Mouse (Mus musculus): ENCODE data around the gene Myog. TPM values are rescaled to one million over a fixed set of nuclear protein-coding genes. Genes with fewer than 3 reads are reported as not detected.
A peak's percentile ranks its signal among the peaks of the same experiment; 100 is the strongest.

Gene Myog
- polyA plus RNA-seq, 1 experiment from 2014 or later, result 3.7 TPM

GRCm38 (mm10) chr1:134322591-134322990, 32.8 kb downstream of the Myog start:
- Histone ChIP-seq H3K4me1 (ENCODE audit: control insufficient read depth, insufficient read depth, low read length) (no peaks in the 10 kb centered on the region), H3K9ac (ENCODE audit: low read depth, low read length) (no peak overlapping the region), H3K4me2 (no peak overlapping the region), H3K4me3 (ENCODE audit: low read depth, low read length) (no peak overlapping the region), H3K36me3 (ENCODE audit: control insufficient read depth, insufficient read depth, low read length) (peaks cover 8% of the 10 kb centered on the region; the same call in 1 of the 2 replicates), H3K27ac (ENCODE audit: low read depth, low read length) (no peak overlapping the region), H3K9me3 (replicated peaks; ENCODE audit: control insufficient read depth, low read length) (no peaks in the 10 kb centered on the region), H3K27me3 (ENCODE audit: control insufficient read depth, insufficient read depth, low read length) (no peaks in the 10 kb centered on the region)
- no peak for ATAC-seq (replicated peaks; ENCODE audit: insufficient number of reproducible peaks, low FRiP score, low TSS enrichment)
- WGBS (ENCODE audit: insufficient replicate concordance), result 80% methylated on average over 6 of the region's 6 CpGs

GRCm38 (mm10) chr1:134326841-134327346, 37.1 kb downstream of the Myog start:
- no peak overlapping the region for H3K4me3 ChIP-seq (ENCODE audit: low read depth, low read length)
- ATAC-seq (replicated peaks; ENCODE audit: insufficient number of reproducible peaks, low FRiP score, low TSS enrichment), result no peak
- no peak overlapping the region for H3K4me2 ChIP-seq
- no peaks in the 10 kb centered on the region for H3K9me3 ChIP-seq (replicated peaks; ENCODE audit: control insufficient read depth, low read length)
- H3K9ac ChIP-seq (ENCODE audit: low read depth, low read length), result no peak overlapping the region
- peaks cover 11% of the 10 kb centered on the region; the same call in 1 of the 2 replicates for H3K36me3 ChIP-seq (ENCODE audit: control insufficient read depth, insufficient read depth, low read length)
- no peaks in the 10 kb centered on the region for H3K4me1 ChIP-seq (ENCODE audit: control insufficient read depth, insufficient read depth, low read length)
- H3K27ac ChIP-seq (ENCODE audit: low read depth, low read length), result no peak overlapping the region
- 91% methylated on average over 12 of the region's 12 CpGs for WGBS (ENCODE audit: insufficient replicate concordance)
- H3K27me3 ChIP-seq (ENCODE audit: control insufficient read depth, insufficient read depth, low read length), result no peaks in the 10 kb centered on the region

- Histone ChIP-seq H3K4me2 (peak overlapping the region; percentile 52; the same call in 1 of the 2 replicates), H3K9ac (ENCODE audit: low read depth, low read length) (no peak overlapping the region), H3K4me1 (ENCODE audit: control insufficient read depth, insufficient read depth, low read length) (peaks cover 48% of the 10 kb centered on the region), H3K9me3 (replicated peaks; ENCODE audit: control insufficient read depth, low read length) (no peaks in the 10 kb centered on the region), H3K27ac (ENCODE audit: low read depth, low read length) (peak overlapping the region; percentile 79), H3K36me3 (ENCODE audit: control insufficient read depth, insufficient read depth, low read length) (0 out of 2 replicates have a peak, but pooled peaks cover 3% of the 10 kb centered on the region), H3K27me3 (ENCODE audit: control insufficient read depth, insufficient read depth, low read length) (no peaks in the 10 kb centered on the region), H3K4me3 (ENCODE audit: low read depth, low read length) (no peak overlapping the region)
- no peak for ATAC-seq (replicated peaks; ENCODE audit: insufficient number of reproducible peaks, low FRiP score, low TSS enrichment)
- WGBS (ENCODE audit: insufficient replicate concordance), result 54% methylated on average over 20 of the region's 20 CpGs
Observed at GRCm38 (mm10) chr1:134331879-134332635, 42.3 kb downstream of the Myog start.

GRCm38 (mm10) chr1:134332770-134333271, 43.0 kb downstream of the Myog start, which contains the start of gene Ppfia4:
TSS of gene Ppfia4 (minus strand) at chr1:134332928.
- WGBS (ENCODE audit: insufficient replicate concordance), result 43% methylated on average over 13 of the region's 13 CpGs
- Histone ChIP-seq H3K36me3 (ENCODE audit: control insufficient read depth, insufficient read depth, low read length) (0 out of 2 replicates have a peak, but pooled peaks cover 3% of the 10 kb centered on the region), H3K4me1 (ENCODE audit: control insufficient read depth, insufficient read depth, low read length) (peaks cover 56% of the 10 kb centered on the region)

GRCm38 (mm10) chr1:134333371-134334110, 43.8 kb downstream of the Myog start:
- no peak overlapping the region for H3K4me3 ChIP-seq (ENCODE audit: low read depth, low read length)
- H3K27me3 ChIP-seq (ENCODE audit: control insufficient read depth, insufficient read depth, low read length), result no peaks in the 10 kb centered on the region
- no peak overlapping the region; the same call in 1 of the 2 replicates for H3K27ac ChIP-seq (ENCODE audit: low read depth, low read length)
- no peak for ATAC-seq (replicated peaks; ENCODE audit: insufficient number of reproducible peaks, low FRiP score, low TSS enrichment)
- H3K36me3 ChIP-seq (ENCODE audit: control insufficient read depth, insufficient read depth, low read length), result no peaks in the 10 kb centered on the region
- 83% methylated on average over 10 of the region's 10 CpGs for WGBS (ENCODE audit: insufficient replicate concordance)
- H3K4me1 ChIP-seq (ENCODE audit: control insufficient read depth, insufficient read depth, low read length), result peaks cover 56% of the 10 kb centered on the region
- H3K9me3 ChIP-seq (replicated peaks; ENCODE audit: control insufficient read depth, low read length), result no peaks in the 10 kb centered on the region
- H3K4me2 ChIP-seq, result no peak overlapping the region
- no peak overlapping the region for H3K9ac ChIP-seq (ENCODE audit: low read depth, low read length)

More at GRCm38 (mm10) chr1:134332770-134333271, 43.0 kb downstream of the Myog start, which contains the start of gene Ppfia4:
- 0 out of 2 replicates have a peak within 1 kb of the TSS, but pooled peaks have one; percentile 28 for H3K9ac ChIP-seq (ENCODE audit: low read depth, low read length)
- no peak within 1 kb of the TSS for H3K4me3 ChIP-seq (ENCODE audit: low read depth, low read length)
- peak within 1 kb of the TSS; percentile 52 for H3K4me2 ChIP-seq
- H3K9me3 ChIP-seq (replicated peaks; ENCODE audit: control insufficient read depth, low read length), result no peaks in the 10 kb centered on the region
- H3K27ac ChIP-seq (ENCODE audit: low read depth, low read length), result peak within 1 kb of the TSS; percentile 79
- H3K27me3 ChIP-seq (ENCODE audit: control insufficient read depth, insufficient read depth, low read length), result no peaks in the 10 kb centered on the region
- ATAC-seq (replicated peaks; ENCODE audit: insufficient number of reproducible peaks, low FRiP score, low TSS enrichment), result peak; percentile 52; the same call in 1 of the 2 replicates

GRCm38 (mm10) chr1:134334111-134334827, 44.5 kb downstream of the Myog start:
- peak overlapping the region; percentile 41; the same call in 1 of the 2 replicates for H3K27ac ChIP-seq (ENCODE audit: low read depth, low read length)
- WGBS (ENCODE audit: insufficient replicate concordance), result 42% methylated on average over 7 of the region's 7 CpGs
- no peak overlapping the region for H3K4me3 ChIP-seq (ENCODE audit: low read depth, low read length)
- no peak overlapping the region for H3K4me2 ChIP-seq
- no peak overlapping the region for H3K9ac ChIP-seq (ENCODE audit: low read depth, low read length)
- H3K4me1 ChIP-seq (ENCODE audit: control insufficient read depth, insufficient read depth, low read length), result peaks cover 59% of the 10 kb centered on the region
- H3K36me3 ChIP-seq (ENCODE audit: control insufficient read depth, insufficient read depth, low read length), result no peaks in the 10 kb centered on the region
- no peaks in the 10 kb centered on the region for H3K27me3 ChIP-seq (ENCODE audit: control insufficient read depth, insufficient read depth, low read length)
- no peak for ATAC-seq (replicated peaks; ENCODE audit: insufficient number of reproducible peaks, low FRiP score, low TSS enrichment)
- H3K9me3 ChIP-seq (replicated peaks; ENCODE audit: control insufficient read depth, low read length), result no peaks in the 10 kb centered on the region

- H3K4me2 ChIP-seq, result no peak overlapping the region
- H3K36me3 ChIP-seq (ENCODE audit: control insufficient read depth, insufficient read depth, low read length), result no peaks in the 10 kb centered on the region
- H3K4me3 ChIP-seq (ENCODE audit: low read depth, low read length), result no peak overlapping the region
- no peak overlapping the region for H3K9ac ChIP-seq (ENCODE audit: low read depth, low read length)
- ATAC-seq (replicated peaks; ENCODE audit: insufficient number of reproducible peaks, low FRiP score, low TSS enrichment), result no peak
- no peak overlapping the region for H3K27ac ChIP-seq (ENCODE audit: low read depth, low read length)
- H3K4me1 ChIP-seq (ENCODE audit: control insufficient read depth, insufficient read depth, low read length), result peaks cover 62% of the 10 kb centered on the region
- no peaks in the 10 kb centered on the region for H3K9me3 ChIP-seq (replicated peaks; ENCODE audit: control insufficient read depth, low read length)
- WGBS (ENCODE audit: insufficient replicate concordance), result 55% methylated on average over 13 of the region's 13 CpGs
- no peaks in the 10 kb centered on the region for H3K27me3 ChIP-seq (ENCODE audit: control insufficient read depth, insufficient read depth, low read length)
Observed at GRCm38 (mm10) chr1:134335211-134335923, 45.6 kb downstream of the Myog start.
